Mouse (Mus musculus) adrenal gland, postnatal 4 days (tissue): ENCODE measurements around the gene Fam129a. TPM values are rescaled to one million over a fixed set of nuclear protein-coding genes. Genes with fewer than 3 reads are reported as not detected.

Experiments
- total RNA-seq, 2 experiments: library from RNA; stranded (reverse); gene quantifications; 2 replicates each; pipeline ENCODE4 v1.2.3; 2021

Fam129a gene
- total RNA-seq, 2 experiments from 2014 or later, result 69.0 to 77.2 TPM

Other genes with a start within 250 kb of the Fam129a start
- gene Ivns1abp, start 226.7 kb upstream of the Fam129a start, total RNA-seq, result 100 to 1,000 TPM; 127 to 187 TPM
- 10 to 100 TPM; 16.7 to 18.9 TPM for gene Swt1, start 142.7 kb upstream of the Fam129a start, total RNA-seq
- gene Trmt1l, start 142.6 kb upstream of the Fam129a start, total RNA-seq, result 10 to 100 TPM; 21.3 to 21.7 TPM
- 10 to 100 TPM; 77.9 to 82.5 TPM for gene Rnf2, start 70.2 kb upstream of the Fam129a start, total RNA-seq
- 100 to 1,000 TPM; 112 to 115 TPM for gene Edem3, start 184.2 kb downstream of the Fam129a start, total RNA-seq